Mouse (Mus musculus) hindbrain, embryonic 10.5 days (tissue): ENCODE measurements around the gene Acadm. TPM values are rescaled to one million over a fixed set of nuclear protein-coding genes. Genes with fewer than 3 reads are reported as not detected.

Experiments
- DNase-seq: peaks from one replicate; pipeline ENCODE4 v3.0.0-alpha.2; 2017; ENCODE audit warnings: low spot score
- H3K27ac ChIP-seq: fragments of 300-500 bp; sonication (generic); 2 replicates; pipeline ENCODE4 v1.5.1; 2016; ENCODE audit warnings: mild to moderate bottlenecking, moderate library complexity
- H3K27me3 ChIP-seq: fragments of 300-500 bp; sonication (generic); 2 replicates; pipeline ENCODE4 v1.6.1; 2016; ENCODE audit warnings: mild to moderate bottlenecking; ENCODE audit not compliant: poor library complexity, insufficient read depth, severe bottlenecking
- H3K36me3 ChIP-seq: fragments of 300-500 bp; sonication (generic); 2 replicates; pipeline ENCODE4 v1.6.1; 2016; ENCODE audit warnings: mild to moderate bottlenecking, moderate library complexity
- H3K4me1 ChIP-seq: fragments of 300-500 bp; sonication (generic); replicated peaks from 2 replicates; pipeline ENCODE4 v1.6.1; 2016; ENCODE audit warnings: mild to moderate bottlenecking
- H3K4me3 ChIP-seq: fragments of 300-500 bp; sonication (generic); 2 replicates; pipeline ENCODE4 v1.5.1; 2016; ENCODE audit warnings: mild to moderate bottlenecking, moderate library complexity
- H3K9me3 ChIP-seq: fragments of 300-500 bp; sonication (generic); 2 replicates; pipeline ENCODE4 v1.6.1; 2016; ENCODE audit warnings: mild to moderate bottlenecking, moderate library complexity
- WGBS: fragments of 180-500 bp; shearing (Covaris S2); methylation state at CpG from one replicate; pipeline ENCODE4 v1.1.7; 2016; 5-methylcytosine and 5-hydroxymethylcytosine counted together
- polyA plus RNA-seq: library from polyadenylated mRNA; unstranded; fragments of >200 nt; fragmentation: Nextera tagmentation; extraction: Ambion mirVana; gene quantifications from 2 replicates; pipeline ENCODE4 v1.2.1, GENCODE M21; 2016

Acadm gene
- polyA plus RNA-seq, 1 experiment from 2014 or later, result 51.4 TPM

DNA sequence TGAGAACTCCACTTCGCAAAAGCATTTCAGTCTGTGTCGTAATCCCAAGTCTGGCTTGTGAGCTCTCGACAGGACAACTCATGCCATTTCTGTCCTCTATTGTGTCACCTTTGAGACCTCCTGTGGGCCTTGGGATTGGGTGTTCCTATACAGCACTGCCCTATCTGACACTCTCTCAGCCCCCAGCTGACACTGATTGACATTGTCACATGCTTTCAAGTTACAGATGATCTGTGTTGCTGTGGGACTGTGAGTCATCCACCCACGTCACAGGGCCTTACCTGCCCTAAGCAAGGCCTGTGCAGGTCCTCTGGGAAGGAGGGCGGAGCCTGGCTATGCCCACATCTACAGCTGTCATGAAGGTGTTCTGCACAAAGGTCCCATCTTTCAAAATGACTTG, 12.0 kb downstream of the Acadm start:
- Histone ChIP-seq H3K9me3 (no peaks in the 10 kb centered on the region), H3K27ac (no peak overlapping the region), H3K27me3 (no peaks in the 10 kb centered on the region), H3K4me3 (no peak overlapping the region), H3K36me3 (peaks cover 88% of the 10 kb centered on the region), H3K4me1 (no peaks in the 10 kb centered on the region)
- no peak for DNase-seq
- 96% methylated on average over 5 of the region's 5 CpGs for WGBS

DNA sequence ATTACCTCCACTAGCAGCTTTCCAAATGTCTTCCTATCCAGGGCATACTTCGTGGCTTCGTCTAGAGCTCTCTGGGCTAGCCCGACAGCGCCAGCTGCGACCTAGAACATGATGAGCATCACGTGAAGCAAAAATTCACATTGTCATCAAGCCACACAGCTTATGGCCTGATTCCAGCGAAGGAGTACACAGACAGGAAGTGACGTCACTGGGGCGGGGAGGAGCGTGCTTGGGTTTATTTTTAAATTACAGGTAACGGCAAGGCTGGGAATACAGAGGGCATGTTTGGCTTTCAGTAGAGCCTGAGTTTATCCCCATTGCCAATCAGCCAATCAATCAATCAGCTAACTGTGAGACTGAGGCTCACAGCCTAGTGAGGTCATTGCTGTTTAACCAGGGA, 14.9 kb downstream of the Acadm start:
- Histone ChIP-seq H3K36me3 (peaks cover 84% of the 10 kb centered on the region), H3K27ac (no peak overlapping the region), H3K4me3 (no peak overlapping the region), H3K27me3 (no peaks in the 10 kb centered on the region), H3K9me3 (no peaks in the 10 kb centered on the region), H3K4me1 (no peaks in the 10 kb centered on the region)
- WGBS, result 96% methylated on average over 11 of the region's 11 CpGs
- no peak for DNase-seq

DNA sequence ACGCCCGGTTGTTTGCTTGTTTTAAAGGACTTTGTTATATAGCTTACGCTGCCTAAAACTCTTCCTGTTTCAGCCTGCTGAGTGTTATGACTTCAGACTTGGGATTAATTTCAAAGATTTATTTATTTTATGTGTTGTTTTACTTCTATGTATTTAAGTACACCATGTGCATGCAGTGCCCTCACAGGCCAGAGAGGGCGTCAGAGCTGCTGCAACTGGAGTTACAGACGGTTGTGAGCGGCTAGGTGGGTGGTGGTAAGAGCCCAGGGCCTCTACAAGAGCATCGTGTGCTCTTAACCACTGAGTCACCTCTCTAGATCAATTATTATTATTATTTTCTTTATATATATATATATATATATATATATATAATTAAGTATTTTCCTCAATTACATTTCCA, 18.1 kb downstream of the Acadm start:
- H3K4me1 ChIP-seq, result no peaks in the 10 kb centered on the region
- no peaks in the 10 kb centered on the region for H3K27me3 ChIP-seq
- no peaks in the 10 kb centered on the region for H3K9me3 ChIP-seq
- DNase-seq, result no peak
- H3K36me3 ChIP-seq, result peaks cover 78% of the 10 kb centered on the region
- no peak overlapping the region for H3K27ac ChIP-seq
- no peak overlapping the region for H3K4me3 ChIP-seq
- WGBS, result 91% methylated on average over 7 of the region's 7 CpGs

DNA sequence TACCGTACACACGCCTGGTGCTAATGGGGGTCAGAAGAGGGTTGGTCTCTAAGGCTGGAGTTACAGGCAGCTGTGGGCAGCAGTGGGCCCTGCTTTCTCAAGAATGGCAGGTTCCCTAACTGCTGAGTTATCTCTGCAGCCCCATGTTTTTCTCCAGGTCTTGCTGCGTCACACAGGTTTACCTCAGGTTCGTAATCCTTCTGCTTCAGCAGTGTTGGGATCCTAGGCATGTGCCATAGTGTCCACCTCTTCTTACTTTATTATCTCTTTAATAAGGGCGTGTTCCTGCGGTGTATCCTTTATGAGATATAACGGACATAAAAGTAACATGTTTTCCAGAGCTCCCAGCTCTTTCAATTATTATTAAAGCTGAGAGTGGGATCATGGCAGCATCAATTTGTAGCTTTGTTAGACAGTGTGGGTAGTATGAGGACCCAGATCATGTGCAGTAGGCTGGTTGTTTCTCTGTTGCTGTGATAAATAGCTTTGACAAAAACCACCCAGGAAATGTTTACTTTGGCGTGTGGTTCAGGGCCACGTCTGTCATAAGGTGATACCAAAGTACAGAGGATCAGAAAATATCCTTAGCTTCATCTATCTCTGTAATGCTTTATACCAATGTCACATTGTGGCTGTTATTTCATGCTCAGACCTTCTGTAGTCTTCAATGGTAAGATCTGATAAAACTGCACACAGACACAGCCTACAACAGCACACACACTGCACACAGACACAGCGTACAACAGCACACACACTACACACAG, 23.1 kb downstream of the Acadm start:
- H3K27me3 ChIP-seq, result no peaks in the 10 kb centered on the region
- no peak overlapping the region for H3K4me3 ChIP-seq
- peaks cover 42% of the 10 kb centered on the region for H3K36me3 ChIP-seq
- no peak overlapping the region for H3K27ac ChIP-seq
- H3K9me3 ChIP-seq, result no peaks in the 10 kb centered on the region
- DNase-seq, result no peak
- WGBS, result 94% methylated on average over 10 of the region's 10 CpGs
- no peaks in the 10 kb centered on the region for H3K4me1 ChIP-seq

DNA sequence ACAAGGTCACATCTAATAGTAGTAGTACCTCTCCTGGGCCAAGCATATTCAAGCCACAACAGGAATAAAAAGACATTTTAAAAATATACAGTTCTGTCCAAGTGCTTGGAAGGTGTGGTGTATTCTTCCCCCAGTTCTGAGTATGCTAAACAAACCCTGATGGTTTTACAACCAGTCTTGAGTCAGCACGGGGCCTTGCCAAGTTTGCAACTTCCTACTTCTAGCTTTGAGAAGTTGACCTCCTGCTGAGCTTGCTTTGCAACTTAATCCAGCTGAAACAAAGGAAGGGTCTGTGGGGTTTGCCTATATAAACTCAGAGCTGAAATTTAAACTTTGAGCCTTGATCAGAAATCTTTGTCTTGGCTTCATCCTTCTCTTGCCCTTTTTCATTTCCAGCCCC, 27.2 kb downstream of the Acadm start:
- no peak overlapping the region for H3K27ac ChIP-seq
- H3K36me3 ChIP-seq, result peaks cover 13% of the 10 kb centered on the region
- WGBS, result 14% methylated on average over 1 of the region's 1 CpGs
- no peak overlapping the region for H3K4me3 ChIP-seq
- H3K9me3 ChIP-seq, result no peaks in the 10 kb centered on the region
- no peaks in the 10 kb centered on the region for H3K27me3 ChIP-seq
- DNase-seq, result no peak
- peaks cover 11% of the 10 kb centered on the region; the same call in 1 of the 2 replicates for H3K4me1 ChIP-seq

DNA sequence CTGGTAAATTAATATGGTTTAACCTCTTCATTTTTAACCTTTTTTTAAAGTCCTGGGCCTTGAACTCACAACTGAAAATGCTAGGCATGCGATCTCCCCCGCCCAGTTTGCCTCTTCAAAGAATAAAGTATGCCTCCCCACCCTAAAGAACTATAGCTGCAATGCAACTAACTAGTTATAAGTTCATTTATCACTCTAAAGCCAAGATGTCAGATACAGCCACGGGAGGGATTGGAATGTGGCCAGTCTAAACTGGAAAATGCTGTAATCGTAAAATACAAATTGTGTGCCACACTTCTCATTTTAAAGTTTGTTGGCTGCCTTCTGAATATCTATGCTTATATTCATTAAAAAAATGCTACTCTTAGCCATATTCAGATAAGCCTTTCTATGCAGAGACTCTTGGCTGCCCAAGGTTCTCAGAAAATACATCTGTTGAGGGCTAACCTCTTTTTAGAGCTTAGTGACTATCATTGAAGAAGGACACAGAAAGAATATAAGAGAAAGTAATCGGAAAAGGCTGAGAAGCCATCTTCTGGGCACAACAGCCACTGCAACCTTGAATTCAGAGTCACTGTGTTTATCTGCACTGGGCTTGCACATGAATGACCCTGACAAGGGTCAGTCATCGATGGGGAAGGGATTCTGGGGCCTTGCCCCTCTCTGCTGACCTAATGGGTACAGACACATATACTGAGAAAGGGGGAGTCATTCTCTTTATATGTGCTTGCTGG, 30.8 kb downstream of the Acadm start:
- Histone ChIP-seq H3K4me3 (peak overlapping the region; percentile 96), H3K27me3 (no peaks in the 10 kb centered on the region), H3K4me1 (peaks cover 43% of the 10 kb centered on the region), H3K27ac (peak overlapping the region; percentile 97), H3K9me3 (no peaks in the 10 kb centered on the region), H3K36me3 (peaks cover 30% of the 10 kb centered on the region)
- no peak for DNase-seq
- WGBS, result 64% methylated on average over 6 of the region's 6 CpGs

DNA sequence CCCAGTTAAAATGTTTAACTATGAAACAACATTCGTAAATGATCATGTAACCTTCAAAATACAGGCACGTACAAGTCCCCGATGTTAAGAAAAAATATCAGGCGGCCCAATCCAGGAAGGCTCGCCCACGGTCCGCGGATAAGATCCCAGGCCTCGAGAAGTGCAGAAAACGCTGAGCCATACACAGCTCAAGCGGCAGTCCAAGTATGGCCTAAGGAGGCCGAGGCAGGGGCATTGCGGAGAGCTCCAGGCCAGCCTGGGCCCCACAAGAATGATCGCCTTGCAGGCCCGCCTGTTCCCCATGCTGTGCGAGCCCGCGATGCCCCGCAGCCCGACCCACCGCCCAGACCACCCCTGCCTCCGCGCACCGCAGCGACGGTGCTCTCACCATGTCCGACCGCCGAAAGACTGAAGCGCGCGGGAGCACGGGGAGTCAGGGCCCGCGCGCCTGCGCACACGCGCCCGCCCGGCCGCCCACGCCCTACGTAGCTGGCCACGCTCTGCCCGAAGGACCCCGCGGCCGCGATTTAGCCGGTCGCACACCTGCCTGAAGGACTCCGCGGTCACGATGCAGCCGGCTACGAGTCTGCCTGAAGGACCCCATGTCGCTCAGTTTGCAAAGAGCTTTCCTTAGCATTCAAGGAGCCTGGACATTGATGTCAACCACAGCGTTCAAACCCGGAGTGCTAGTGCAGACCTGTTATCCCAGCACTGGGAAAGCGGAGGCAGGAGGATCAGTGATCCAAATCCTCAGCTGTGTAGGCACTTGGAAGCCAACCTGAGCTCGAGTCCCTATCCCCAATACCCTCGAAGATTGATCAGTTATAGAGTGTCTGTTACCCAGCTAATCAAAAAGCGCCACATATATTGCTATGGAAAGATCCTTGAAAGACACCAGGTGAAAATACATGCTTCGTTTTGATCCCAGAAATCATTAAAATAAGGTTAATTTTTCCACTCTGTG, 31.6 kb downstream of the Acadm start, which contains the start of gene Rabggtb:
Rabggtb (minus strand) TSS at position 464 of the 964 bp plus-strand sequence.
- peaks cover 39% of the 10 kb centered on the region for H3K36me3 ChIP-seq
- DNase-seq, result peak; percentile 95
- H3K4me3 ChIP-seq, result peak within 1 kb of the TSS; percentile 96
- H3K9me3 ChIP-seq, result no peaks in the 10 kb centered on the region
- no peaks in the 10 kb centered on the region for H3K27me3 ChIP-seq
- peaks cover 46% of the 10 kb centered on the region for H3K4me1 ChIP-seq
- WGBS, result 1% methylated on average over 65 of the region's 65 CpGs
- peak within 1 kb of the TSS; percentile 97 for H3K27ac ChIP-seq

DNA sequence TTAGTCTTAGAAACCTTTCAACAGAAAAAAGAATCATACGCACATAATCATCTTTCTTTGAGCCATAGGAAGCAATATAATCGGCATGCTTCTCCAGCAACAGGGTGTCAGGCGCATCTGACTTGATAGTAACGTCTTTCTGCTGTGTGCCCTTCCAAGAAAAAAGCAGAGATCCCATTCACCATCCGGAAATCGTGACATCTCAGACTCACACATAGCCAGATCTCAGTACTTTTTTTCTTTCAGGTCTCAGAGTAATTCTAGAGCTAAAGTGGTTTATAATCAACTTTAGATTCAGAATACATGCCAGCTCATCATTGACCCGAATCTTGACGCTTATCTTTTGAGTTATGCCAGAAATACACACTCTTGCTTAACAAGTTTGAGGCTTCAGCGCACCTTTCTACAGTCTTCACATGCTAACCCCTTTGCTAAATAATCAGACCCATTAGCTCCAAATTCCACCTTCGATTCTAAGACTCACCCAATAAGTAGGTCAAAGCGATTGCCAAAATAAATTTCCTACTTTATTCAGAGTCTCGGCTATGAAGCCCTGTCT, 32.5 kb downstream of the Acadm start:
- Histone ChIP-seq H3K36me3 (peaks cover 47% of the 10 kb centered on the region), H3K27me3 (no peaks in the 10 kb centered on the region), H3K4me1 (peaks cover 46% of the 10 kb centered on the region), H3K9me3 (no peaks in the 10 kb centered on the region), H3K27ac (peak overlapping the region; percentile 97), H3K4me3 (peak overlapping the region; percentile 96)
- 5% methylated on average over 12 of the region's 12 CpGs for WGBS
- DNase-seq, result no peak

DNA sequence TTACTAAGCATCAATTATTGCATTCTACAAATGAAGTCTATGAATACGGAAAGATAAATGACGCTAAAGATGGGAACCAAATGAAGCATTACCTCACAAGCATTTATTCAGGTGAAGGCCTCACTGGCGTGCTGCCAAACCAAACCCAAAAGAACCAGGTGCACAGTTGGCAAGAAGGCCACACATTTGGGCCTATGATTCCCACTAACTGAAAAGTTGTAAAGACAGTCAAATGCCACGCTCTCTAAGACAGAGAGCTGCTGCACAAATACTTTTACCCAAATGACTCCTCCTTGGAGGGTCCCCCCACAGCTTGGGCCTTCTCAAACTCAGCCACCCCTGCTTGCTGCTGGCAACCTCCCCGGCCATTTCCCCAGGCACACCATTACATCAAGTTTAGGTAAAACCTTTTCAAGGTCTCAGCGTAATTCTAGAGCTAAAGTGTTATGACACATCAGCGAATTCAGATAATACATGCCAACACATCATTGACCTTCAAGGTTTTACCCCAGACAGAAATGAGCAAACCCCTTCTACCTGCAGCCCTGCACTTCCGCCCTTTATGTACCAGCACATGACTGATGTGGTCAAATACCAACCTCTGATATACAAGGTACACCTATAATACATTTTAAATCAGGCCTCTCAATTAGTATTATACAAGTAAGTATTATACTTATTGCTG, 33.1 kb downstream of the Acadm start:
- Histone ChIP-seq H3K4me3 (peak overlapping the region; percentile 96), H3K4me1 (peaks cover 46% of the 10 kb centered on the region), H3K27me3 (no peaks in the 10 kb centered on the region), H3K27ac (peak overlapping the region; percentile 97), H3K9me3 (no peaks in the 10 kb centered on the region), H3K36me3 (peaks cover 53% of the 10 kb centered on the region)
- DNase-seq, result no peak
- 49% methylated on average over 8 of the region's 8 CpGs for WGBS

DNA sequence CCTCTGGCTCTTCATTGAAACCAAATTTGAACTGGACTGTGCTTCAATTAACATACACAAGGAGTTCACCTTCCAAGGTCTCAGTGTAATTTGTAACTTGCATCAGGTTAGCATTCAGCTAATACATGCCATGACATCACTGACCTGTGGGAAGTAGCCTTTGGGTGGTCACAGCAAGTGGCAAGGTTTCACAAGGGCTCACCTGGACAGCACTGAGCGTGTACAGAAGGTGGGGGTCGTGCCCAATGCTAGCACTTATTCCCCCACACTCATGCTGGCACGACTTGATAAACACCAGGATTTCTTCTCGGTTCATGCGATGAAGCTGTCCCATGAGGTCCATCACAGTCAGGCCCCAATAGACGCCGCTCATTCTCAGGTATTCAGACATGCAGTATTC, 33.9 kb downstream of the Acadm start:
- Histone ChIP-seq H3K27ac (no peak overlapping the region; the same call in 1 of the 2 replicates), H3K4me1 (peaks cover 46% of the 10 kb centered on the region), H3K4me3 (peak overlapping the region; percentile 96), H3K36me3 (peaks cover 62% of the 10 kb centered on the region), H3K9me3 (no peaks in the 10 kb centered on the region), H3K27me3 (no peaks in the 10 kb centered on the region)
- WGBS, result 82% methylated on average over 7 of the region's 7 CpGs
- DNase-seq, result no peak

DNA sequence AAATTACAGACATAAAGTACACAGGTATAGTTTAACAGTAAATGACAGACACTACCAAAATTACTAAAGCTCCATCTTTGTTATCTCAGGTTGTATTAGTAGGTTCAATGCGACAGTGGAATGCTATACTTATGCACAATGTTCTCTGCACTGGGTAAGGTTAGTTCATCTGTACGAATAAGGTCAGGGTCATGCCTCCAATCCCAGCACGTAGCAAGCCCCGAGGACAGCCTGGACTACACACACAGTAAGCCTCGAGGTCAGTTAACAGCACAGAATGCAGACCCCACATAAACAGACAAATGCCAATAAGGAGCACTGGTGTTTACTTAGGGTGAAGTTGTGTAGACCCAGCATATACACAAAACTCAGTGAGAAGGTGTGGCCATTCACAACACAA, 35.5 kb downstream of the Acadm start:
- DNase-seq, result no peak
- WGBS, result 79% methylated on average over 5 of the region's 5 CpGs
- H3K4me1 ChIP-seq, result peaks cover 45% of the 10 kb centered on the region
- no peak overlapping the region for H3K27ac ChIP-seq
- peaks cover 78% of the 10 kb centered on the region for H3K36me3 ChIP-seq
- no peaks in the 10 kb centered on the region for H3K9me3 ChIP-seq
- no peak overlapping the region for H3K4me3 ChIP-seq
- no peaks in the 10 kb centered on the region for H3K27me3 ChIP-seq
